Mouse (Mus musculus): ENCODE measurements around the gene Otud3. TPM values are rescaled to one million over a fixed set of nuclear protein-coding genes. Genes with fewer than 3 reads are reported as not detected.

Gene Otud3
- total RNA-seq, 2 experiments from 2014 or later, result 14.8 to 17.1 TPM

DNA sequence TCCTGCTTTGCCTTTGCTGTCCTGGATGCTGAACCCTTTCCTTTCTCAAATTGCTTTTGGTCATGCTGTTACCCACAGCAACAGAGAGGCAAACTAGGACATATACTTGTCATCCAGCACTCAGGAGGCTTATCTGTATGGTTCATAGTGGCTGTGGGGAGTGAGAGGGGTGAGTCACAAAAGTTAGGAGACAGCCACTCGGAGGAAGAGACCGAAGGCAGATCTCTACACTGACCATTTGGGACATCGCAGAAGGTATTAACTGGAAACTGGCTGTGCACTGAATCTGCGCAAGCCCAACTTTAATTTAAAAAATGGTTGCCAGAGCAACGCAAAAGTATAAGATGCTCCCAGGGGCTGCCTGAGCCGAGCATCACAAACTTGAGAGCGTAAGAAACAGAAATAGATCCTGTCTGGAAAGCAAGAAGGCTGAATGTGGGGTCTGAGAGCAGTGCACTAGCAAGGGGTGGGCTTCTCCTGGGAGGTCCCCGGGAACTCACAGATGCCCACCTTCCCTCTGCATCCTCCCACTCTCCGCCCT, 58.6 kb downstream of the Otud3 start:
- no peak for DNase-seq (ENCODE audit: low spot score in 2 of 2)

DNA sequence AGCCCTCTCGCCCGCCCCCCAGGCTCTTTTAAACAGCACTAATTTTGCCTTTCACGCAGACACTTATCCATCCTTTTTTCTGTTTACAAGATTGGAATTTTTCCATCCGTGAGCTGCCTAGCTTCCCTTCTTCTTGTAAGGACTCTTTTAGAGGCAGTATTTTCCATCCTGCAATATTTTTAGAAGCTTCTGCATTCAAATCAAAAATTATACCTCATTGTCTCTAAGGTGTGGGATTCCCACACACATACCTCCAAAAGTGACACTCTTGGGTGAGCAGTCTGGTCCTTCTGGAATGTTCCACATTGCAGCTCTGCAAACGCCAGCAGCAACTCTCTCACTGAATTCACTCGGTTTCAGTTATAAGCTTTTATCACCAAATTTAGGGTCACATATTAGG, 60.8 kb downstream of the Otud3 start:
- DNase-seq (ENCODE audit: low spot score in 2 of 2), result no peak

DNA sequence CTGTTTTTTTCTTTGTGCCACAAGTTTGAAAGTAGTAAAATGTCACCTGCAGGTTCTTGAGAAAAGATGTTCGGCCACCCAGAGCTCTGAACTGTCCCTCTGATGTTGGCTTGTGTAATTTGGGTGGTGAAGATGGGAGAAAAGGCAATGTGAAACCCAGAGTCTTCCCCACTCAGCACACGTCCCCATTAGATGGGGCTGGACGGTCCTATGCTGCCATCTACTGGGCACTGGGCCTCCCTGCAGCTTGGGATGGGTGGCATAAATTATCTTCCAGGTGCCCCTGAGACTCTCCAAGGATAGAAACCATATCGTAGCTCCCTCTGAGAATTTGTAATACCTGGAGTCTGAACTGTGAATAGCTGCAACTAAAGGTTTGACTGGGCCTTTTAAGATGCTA, 62.3 kb downstream of the Otud3 start:
- DNase-seq (ENCODE audit: low spot score in 2 of 2), result peak; percentile 83 to 87

Other genes starting within 250 kb of the Otud3 start
- under 1 TPM in 1 of 2 experiments, not detected in 1; 0.35 TPM for gene Pla2g2c, start 189.2 kb downstream of the Otud3 start, total RNA-seq (2021)
- gene Ubxn10, start 176.8 kb downstream of the Otud3 start, total RNA-seq (2021), result 1 to 10 TPM in 1 of 2 experiments, under 1 TPM in 1; 0.56 to 1.2 TPM
- gene Pla2g2f, start 156.3 kb downstream of the Otud3 start, total RNA-seq (2021), result under 1 TPM in 1 of 2 experiments, not detected in 1; 0.14 TPM
- under 1 TPM; 0.47 to 0.77 TPM for gene Pla2g2d, start 138.2 kb downstream of the Otud3 start, total RNA-seq (2021)
- gene Pla2g5, start 50.5 kb downstream of the Otud3 start, total RNA-seq (2021), result 1 to 10 TPM; 3.6 to 3.9 TPM
- not detected for gene Gm13030, start 40.0 kb downstream of the Otud3 start, total RNA-seq (2021)
- gene Pla2g2e, start 36.0 kb downstream of the Otud3 start, total RNA-seq (2021), result not detected
- gene Rnf186, start 53.2 kb upstream of the Otud3 start, total RNA-seq (2021), result not detected
- 1 to 10 TPM; 2.1 to 2.3 TPM for gene Tmco4, start 58.9 kb upstream of the Otud3 start, total RNA-seq (2021)
- 1 to 10 TPM; 5.7 to 7.6 TPM for gene Htr6, start 161.6 kb upstream of the Otud3 start, total RNA-seq (2021)
- gene Nbl1, start 179.0 kb upstream of the Otud3 start, total RNA-seq (2021), result 10 to 100 TPM; 62.6 to 66.6 TPM
- 100 to 1,000 TPM; 198 to 207 TPM for gene Minos1, start 217.2 kb upstream of the Otud3 start, total RNA-seq (2021)

Data from left cerebral cortex, adult 18-20 months (tissue).